In the genomic region with DNA sequence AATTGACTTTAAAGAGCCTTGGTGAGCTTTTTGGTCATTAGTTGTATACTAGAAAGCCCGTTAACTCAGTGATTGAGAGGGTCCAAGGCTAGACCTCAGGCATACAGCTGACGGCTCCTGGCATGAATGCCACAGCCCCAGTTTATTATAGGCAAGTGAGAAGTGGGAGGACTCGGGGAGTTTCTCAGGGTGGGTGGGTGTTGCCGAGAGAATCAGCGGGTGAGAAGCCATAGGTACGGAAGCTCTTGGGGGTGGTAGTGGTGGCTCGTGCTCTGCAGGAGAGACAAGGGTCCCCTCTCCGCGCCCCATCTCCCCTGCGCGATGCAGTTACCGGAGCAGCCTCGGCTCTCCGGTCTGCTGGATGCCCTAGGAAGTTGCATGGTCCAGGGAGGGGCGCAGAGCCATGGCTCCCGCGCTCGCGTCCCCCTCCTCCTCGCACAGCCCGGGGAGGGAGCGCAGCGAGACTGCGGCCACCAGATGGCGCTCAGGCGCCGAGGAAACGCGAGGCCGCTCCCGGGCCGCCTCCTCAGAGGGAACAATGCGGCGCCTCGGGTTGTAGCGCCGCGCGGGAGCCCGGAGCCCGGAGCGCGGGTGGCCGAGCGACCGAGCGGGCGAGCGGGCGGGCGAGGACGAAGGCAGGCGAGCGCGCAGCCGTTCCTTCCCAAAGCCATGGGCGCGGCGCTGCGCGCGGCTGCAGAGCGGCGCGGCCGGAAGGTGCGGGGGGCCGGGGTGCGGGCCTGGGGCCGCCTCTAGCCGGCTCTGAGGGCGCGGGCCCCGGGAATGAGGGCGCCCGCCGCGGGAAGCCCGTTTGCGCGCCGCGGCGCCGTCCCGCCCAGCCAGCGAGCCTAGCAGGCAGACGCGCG, we compare ENCODE assay signal across 8 mouse cellular contexts. TPM values are rescaled to one million over a fixed set of nuclear protein-coding genes. Genes with fewer than 3 reads are reported as not detected.
A peak's percentile ranks its signal among the peaks of the same experiment; 100 is the strongest.
DNase-seq lines count a peak whose midpoint lies in the region; ATAC-seq and TF ChIP-seq lines count a peak whose summit lies in the region.

A gene (plus strand): TSS at position 541 of the 863 bp plus-strand sequence.

- no peak for TF ChIP-seq POLR2A in thymus, adult 2 months (IDR thresholded peaks at IDR 0.05; ENCODE audit: control insufficient read depth, extremely low read depth, insufficient read depth, low read length, poor library complexity)

- peak within 1 kb of the TSS; percentile 99 for H3K9ac ChIP-seq in hindbrain, embryonic 11.5 days (ENCODE audit: low read depth, low read length)
- H3K9ac ChIP-seq in lung, embryonic 15.5 days, result peak within 1 kb of the TSS; percentile 52

- peak; percentile 81 for DNase-seq in Muller cell, postnatal 12 days (ENCODE audit: inconsistent ontology term)
- peak; percentile 76 for DNase-seq in cerebellum, adult 9-11 months
- peak; percentile 69 to 89 for DNase-seq in frontal cortex, postnatal 10 days (ENCODE audit: low spot score in 2 of 2)
- peak; percentile 98 for DNase-seq in hindbrain, embryonic 11.5 days (ENCODE audit: low spot score)
- peak; percentile 51 for DNase-seq in layer of hippocampus, adult 9-10 months (ENCODE audit: low spot score)
- DNase-seq in ovary, adult 18-20 months (ENCODE audit: low spot score), result peak; percentile 53
- peak; percentile 84 for DNase-seq in thymus, adult 2 months

- peak within 1 kb of the TSS; percentile 75 for H3K4me3 ChIP-seq in hindbrain, embryonic 11.5 days (ENCODE audit: low read depth, low read length)
- peak within 1 kb of the TSS; percentile 55 for H3K4me3 ChIP-seq in lung, embryonic 15.5 days
- H3K4me3 ChIP-seq in thymus, adult 2 months (ENCODE audit: control insufficient read depth, insufficient read depth, low read length), result peak within 1 kb of the TSS; percentile 37

- peak; percentile 100 for TF ChIP-seq CTCF in thymus, adult 2 months (IDR thresholded peaks at IDR 0.05; ENCODE audit: borderline replicate concordance, control insufficient read depth, extremely low read depth, insufficient read depth, low read length, poor library complexity)

- peaks cover 13% of the 10 kb centered on the region for H3K27me3 ChIP-seq in hindbrain, embryonic 11.5 days (ENCODE audit: control insufficient read depth, insufficient read depth, low read length)
- H3K27me3 ChIP-seq in lung, embryonic 15.5 days, result peaks cover 62% of the 10 kb centered on the region
- peaks cover 18% of the 10 kb centered on the region for H3K27me3 ChIP-seq in thymus, adult 2 months (ENCODE audit: control insufficient read depth, insufficient read depth, low read length)

- peak within 1 kb of the TSS; percentile 71 for H3K27ac ChIP-seq in hindbrain, embryonic 11.5 days (ENCODE audit: low read depth, low read length)
- H3K27ac ChIP-seq in lung, embryonic 15.5 days, result no peak within 1 kb of the TSS
- H3K27ac ChIP-seq in thymus, adult 2 months (ENCODE audit: control insufficient read depth, insufficient read depth, low read length), result no peak within 1 kb of the TSS

- H3K36me3 ChIP-seq in hindbrain, embryonic 11.5 days (ENCODE audit: control insufficient read depth, insufficient read depth, low read length), result no peaks in the 10 kb centered on the region
- H3K36me3 ChIP-seq in lung, embryonic 15.5 days, result no peaks in the 10 kb centered on the region
- H3K36me3 ChIP-seq in thymus, adult 2 months (ENCODE audit: control insufficient read depth, insufficient read depth, low read length), result no peaks in the 10 kb centered on the region

- H3K9me3 ChIP-seq in hindbrain, embryonic 11.5 days (ENCODE audit: control insufficient read depth, low read length), result no peaks in the 10 kb centered on the region
- H3K9me3 ChIP-seq in lung, embryonic 15.5 days, result no peaks in the 10 kb centered on the region

- H3K4me1 ChIP-seq in hindbrain, embryonic 11.5 days (replicated peaks; ENCODE audit: control insufficient read depth, insufficient read depth, low read length), result peaks cover 8% of the 10 kb centered on the region
- H3K4me1 ChIP-seq in lung, embryonic 15.5 days, result peaks cover 15% of the 10 kb centered on the region
- peaks cover 10% of the 10 kb centered on the region for H3K4me1 ChIP-seq in thymus, adult 2 months (replicated peaks; ENCODE audit: control insufficient read depth, insufficient read depth, low read length)

- ATAC-seq in hindbrain, embryonic 11.5 days (ENCODE audit: low FRiP score), result peak; percentile 89
- ATAC-seq in lung, embryonic 15.5 days (ENCODE audit: borderline replicate concordance, extremely low read depth, low FRiP score, low TSS enrichment), result peak; percentile 77

- peak within 1 kb of the TSS; percentile 99 for H3K4me2 ChIP-seq in hindbrain, embryonic 11.5 days (replicated peaks; ENCODE audit: low read depth, low read length)
- H3K4me2 ChIP-seq in lung, embryonic 15.5 days, result peak within 1 kb of the TSS; percentile 100

- WGBS in hindbrain, embryonic 11.5 days, result 1% methylated on average over 81 of the region's 90 CpGs
- WGBS in lung, embryonic 15.5 days, result 1% methylated on average over 78 of the region's 90 CpGs
- 2% methylated on average over 88 of the region's 90 CpGs for WGBS in thymus, adult 2 months

RNA-seq across cellular contexts. Expression of the gene that starts here (rescaled TPM):
- polyA plus RNA-seq in hindbrain, embryonic 11.5 days (2014; fragmentation: Nextera tagmentation; extraction: Ambion mirVana), result 5.7 and 6.6 TPM in 2 replicates
- polyA plus RNA-seq in lung, embryonic 15.5 days (2015; fragmentation: Nextera tagmentation; extraction: Ambion mirVana), result 0.35 and 0.69 TPM in 2 replicates
- 6.1 and 6.4 TPM in 2 replicates for polyA plus RNA-seq in thymus, adult 2 months (2012; rRNA removed)

Comparison
In these comparisons a context has a peak if more than half of its experiments do, and no peak if none do; other contexts are left out.
1. Peak in ATAC-seq, H3K4me3 ChIP-seq, H3K9ac ChIP-seq and H3K4me2 ChIP-seq in lung, embryonic 15.5 days; RNA of the gene not detected or under 1 TPM.